Mouse (Mus musculus) cerebellum, adult (tissue): Measurements from ENCODE around the gene Kif18b.

Experiments
- ATAC-seq: cut with Nextera tagmentation; 2 replicates; pipeline ENCODE4 v1.9.2; 2017; ENCODE audit warnings: mild to moderate bottlenecking, moderate library complexity, mixed read lengths; ENCODE audit not compliant: insufficient number of reproducible peaks, low FRiP score, low TSS enrichment

The Kif18b gene

DNA sequence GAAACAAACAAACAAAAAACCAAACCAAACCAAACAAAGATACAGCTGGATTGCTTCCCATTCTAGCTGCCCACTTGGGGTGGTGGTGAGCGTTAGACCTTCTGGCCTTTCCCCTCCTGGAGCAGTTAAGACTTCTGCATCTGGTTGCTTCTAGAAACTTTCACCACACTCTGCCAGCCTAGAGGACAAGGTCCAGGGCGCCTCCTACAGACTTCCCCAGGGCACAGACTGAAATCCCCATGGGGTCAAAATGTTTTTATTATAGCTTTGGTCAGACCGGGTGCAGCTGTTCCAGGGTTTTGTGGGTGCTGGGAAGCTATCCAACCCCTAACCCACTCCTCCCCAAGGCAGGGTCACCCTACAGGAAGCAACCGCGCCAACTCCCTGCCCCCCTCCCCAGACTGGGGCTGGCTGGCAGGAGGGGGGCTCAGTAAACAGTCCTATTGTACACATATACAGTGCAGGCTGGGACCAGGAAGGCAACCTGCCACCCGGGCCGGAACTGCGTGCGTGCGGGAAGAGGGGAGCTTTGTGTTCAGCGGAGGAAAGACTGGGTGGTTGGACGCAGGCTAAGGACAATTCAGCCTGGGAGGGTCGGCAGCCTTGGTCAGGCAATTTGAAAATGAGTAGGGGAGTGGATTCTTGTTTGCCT is 14.2 kb upstream of the Kif18b start:
- ATAC-seq, result no peak

DNA sequence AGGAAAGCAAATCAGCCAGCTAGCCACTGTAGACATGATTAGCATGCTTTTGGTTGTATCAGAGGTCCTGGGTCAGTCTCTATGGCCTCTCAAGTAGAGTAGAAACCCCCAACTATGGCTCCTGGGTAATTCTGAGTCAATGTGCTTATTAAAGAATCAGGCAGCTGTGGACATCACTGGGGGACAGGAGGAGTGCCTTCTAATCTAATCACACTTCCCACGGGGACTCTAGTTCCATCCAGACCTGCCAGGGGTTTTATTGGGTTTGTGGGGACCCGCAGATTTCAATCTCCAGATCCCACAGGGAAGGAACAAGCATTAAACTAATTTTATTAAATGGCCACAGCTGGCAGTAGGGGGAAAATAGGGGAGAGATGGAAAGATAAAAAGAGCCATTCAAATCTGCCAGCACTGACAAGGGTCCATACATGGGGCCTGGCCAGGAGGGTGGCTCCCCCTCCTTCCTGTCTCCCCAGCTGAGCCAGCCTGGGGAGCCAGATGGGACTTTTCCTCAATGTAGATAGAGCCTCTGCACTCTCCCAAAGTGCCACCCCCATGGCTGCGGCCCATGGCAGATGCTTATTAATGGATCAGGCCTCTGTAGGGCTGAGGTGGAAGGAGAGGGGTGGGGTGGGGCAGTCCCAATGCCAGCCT is 12.7 kb upstream of the Kif18b start:
- ATAC-seq, result no peak

DNA sequence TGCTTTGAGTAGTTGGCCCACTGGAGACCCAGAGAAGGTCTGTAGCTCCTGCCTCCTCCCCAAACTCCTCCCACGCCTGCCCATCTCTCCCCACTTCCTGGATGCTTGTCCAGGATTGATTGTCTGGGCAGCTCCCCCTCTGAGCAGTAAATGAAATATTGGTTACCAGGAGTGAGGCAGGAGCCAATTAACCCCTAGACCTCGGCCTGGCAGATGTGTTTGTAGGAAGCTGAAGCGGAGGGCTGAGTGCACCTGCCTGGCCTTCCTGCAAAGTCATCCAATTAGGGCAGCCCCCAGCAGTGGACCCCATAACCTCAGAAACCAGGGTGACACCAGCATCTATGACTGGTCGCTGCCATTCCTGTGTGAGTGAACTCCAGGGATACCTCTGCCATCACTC is 11.3 kb upstream of the Kif18b start:
- ATAC-seq, result no peak

DNA sequence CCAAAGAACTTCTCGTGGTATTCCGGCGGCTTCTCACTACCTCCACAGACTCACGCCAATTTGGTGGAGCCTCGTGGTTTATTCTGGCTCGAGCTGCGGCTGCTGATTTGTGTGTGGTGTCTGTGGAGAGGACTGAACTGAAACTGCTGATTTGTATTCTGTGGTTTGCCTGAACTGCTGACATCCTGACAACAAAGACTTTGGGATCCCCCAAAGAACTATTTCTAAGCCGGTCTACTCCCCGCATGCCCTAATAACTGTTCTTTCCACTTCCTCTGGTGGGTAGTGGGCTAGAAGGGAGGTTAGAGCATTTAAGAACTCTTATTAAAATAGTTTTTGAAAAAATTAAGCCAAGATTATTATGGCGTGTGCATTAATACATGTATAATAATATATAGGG is 5.7 kb upstream of the Kif18b start:
- ATAC-seq, result no peak

DNA sequence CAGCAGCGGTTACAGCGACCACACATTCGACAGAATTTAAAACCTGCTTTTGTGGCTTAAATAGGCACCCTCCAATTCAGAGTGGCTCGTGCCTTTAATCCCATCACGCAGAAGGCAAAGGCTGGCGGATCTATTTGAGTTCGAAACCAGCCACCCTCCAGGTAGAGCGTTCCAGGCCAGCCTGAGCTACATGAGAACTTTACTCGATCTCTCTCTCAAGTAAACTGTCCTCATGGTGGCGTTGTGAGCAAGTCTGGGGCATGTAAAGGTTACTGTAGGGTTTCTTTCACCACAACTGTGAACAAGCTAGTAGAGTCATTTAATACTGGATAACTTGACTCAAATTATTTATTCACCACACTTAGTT is 410 bp upstream of the Kif18b start:
- no peak for ATAC-seq

DNA sequence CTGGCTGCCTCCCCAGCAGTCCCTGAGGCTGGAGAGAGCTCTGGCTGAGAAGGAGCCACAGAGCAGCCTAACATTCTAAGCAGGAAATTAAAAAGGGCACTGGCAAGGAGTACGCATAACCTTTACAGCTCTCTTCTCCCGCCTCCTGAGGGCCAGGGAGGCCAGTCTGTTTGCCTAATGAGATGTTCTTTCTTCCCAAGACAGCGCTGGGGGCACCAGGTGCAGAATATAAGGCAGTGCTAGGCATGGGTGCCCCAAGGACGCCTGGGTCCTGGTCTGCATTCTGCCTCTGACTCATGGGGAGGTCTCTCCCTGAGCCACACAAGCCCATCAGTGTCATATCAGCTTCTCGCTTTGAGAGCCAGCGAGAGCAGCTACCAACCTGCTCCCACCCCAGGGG is 3.4 kb downstream of the Kif18b start:
- ATAC-seq, result no peak

DNA sequence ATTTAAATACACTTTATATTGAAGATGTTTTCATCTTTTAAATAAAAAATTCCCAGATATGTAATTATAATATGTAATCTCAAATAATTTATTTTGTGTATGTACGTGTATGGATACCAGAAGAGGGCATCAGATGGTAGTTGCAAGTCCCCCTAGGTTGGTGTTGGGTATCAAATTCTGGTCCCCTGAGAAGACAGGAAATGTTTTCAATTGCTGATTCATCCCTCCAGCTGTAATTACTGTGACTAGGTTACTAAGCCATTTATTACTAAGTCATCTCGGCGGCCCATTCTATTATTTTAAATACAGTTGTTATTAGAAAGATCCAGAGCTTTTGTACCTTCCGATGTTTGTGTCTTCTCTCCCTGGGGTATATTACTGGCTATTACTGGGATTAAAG is 6.8 kb downstream of the Kif18b start:
- no peak for ATAC-seq

DNA sequence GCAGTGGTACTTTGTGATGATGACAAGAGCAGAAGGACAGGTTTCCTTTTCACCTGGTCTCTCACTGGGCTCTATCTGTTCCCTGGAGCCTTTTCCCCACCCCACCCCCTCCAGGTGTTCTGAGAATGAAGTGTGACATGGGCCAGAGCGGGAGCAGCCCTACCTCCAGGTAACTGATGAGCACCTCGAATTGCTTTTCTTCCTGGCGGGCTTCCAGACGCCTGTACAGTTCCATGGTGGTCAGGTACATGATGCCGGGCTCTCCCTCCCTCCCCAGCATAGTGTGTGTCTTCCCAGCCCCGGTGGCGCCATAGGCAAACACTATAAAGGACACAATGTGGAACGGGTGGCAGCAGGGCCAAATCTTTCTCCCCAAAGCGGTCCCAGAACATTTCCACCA is 9.5 kb downstream of the Kif18b start:
- ATAC-seq, result no peak

DNA sequence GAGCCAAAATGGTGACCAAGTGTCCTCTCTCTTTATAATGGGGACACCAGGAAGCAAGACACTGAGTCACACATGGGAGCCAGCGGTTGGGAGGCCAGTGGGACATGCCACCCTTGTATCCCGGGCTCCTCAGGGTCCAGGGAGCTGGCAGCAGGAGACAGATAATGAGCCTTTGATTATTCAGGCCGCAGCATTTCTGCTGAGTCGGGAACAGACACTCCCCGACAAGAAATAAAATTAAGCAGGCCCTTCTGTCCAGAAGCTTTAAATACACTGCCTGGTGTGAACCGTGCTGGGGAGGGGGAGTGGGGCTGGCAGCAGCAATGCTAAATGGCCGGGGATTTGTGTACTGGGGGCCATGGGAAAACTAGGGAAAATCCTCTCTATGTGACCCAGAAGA is 13.5 kb downstream of the Kif18b start:
- no peak for ATAC-seq

DNA sequence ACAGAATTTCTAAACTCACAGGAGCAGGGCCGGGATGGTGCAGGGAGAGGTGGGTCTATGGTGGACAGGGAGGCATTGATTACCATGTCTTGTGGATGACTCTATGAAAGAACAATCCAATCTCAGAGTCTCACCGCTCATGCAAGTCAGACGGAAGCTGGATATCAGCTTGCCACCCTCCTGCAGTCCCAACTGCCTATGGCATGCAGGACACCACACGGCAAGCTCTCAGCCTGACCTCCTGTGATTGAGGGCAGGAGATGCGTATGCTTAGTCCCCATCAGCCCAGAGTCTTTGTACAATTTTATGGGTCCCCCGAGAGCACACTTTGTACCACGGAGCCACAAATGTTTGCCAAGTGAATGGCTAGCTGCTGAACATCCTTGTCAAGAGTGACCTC is 21.3 kb downstream of the Kif18b start:
- ATAC-seq, result no peak

DNA sequence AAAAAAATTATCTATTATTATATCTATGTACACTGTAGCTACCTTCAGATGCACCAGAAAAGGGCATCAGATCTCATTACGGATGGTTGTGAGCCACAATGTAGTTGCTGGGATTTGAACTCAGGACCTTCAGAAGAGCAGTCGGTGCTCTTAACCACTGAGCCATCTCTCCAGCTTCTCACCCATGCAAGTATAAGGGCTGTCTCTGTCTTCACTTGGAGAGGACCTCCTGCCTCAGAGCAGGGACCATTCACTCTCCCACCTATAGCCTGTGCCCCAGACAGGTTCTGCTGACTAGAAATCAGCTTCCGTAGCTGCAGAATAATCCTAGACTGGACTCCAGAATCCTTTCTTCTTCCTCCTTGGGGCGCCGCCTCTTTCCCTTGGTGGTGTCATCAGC is 22.8 kb downstream of the Kif18b start:
- no peak for ATAC-seq

DNA sequence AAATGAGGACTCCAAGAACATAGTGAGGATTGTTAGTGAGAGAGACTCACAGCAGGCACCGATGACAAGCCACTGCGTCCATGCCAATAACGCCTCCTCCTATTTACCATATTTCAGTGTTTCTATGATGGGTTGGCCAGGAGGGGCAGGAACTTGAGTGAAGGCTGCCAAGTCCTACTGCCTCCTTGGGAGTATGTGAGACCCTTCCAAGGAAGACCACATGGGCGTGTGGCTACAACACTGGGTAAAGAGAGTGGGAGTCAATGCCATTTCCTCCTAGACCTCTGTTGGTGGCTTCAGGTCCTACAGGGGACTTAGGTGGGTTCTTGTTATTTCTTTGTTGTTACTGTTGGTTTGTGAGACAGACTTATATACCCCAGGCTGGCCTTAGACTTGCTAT is 23.7 kb downstream of the Kif18b start:
- ATAC-seq, result no peak

DNA sequence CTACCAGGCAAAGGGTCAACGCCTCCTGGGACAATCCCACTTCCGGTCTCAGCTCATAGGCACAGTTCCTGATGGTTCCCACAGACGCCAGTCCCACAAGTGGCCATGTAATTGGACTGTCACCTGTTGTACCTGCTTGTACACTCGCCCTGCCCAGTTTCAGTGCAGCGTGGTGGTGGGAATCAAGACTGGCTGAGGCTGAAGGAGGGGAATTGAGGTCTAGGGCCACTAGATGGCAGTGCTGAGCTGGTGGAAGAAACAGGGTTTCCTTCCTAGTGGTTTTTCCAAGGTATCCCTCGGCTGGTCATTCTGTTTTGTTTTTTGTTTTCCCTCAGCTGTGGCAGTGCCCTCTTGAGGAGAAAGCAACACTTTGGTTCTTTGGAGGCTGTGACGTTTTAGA is 24.2 kb downstream of the Kif18b start, which contains the start of gene Gfap:
Gfap (minus strand) TSS at position 150 of the 400 bp plus-strand sequence.
- peak; percentile 58; the same call in 1 of the 2 replicates for ATAC-seq

DNA sequence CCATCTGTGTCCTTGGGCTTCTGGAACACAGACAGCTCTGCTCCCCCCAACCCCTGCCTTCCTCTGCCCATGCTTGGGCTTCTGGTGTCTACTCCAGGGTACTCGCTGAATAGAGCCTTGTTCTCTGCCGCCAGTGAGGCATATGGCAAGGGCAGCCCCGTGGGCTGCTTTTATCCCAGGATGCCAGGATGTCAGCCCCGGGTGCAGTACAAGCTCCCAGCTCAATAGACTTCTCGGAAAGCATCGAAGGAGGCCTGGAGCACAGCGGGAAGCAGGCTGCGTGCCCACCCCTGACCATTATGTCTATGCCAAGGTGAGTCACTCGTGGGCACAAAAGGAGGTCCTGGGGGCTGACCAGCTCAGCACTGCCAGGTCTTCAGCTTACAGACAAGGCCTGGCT is 26.5 kb downstream of the Kif18b start:
- ATAC-seq, result peak; percentile 26; the same call in 1 of the 2 replicates

DNA sequence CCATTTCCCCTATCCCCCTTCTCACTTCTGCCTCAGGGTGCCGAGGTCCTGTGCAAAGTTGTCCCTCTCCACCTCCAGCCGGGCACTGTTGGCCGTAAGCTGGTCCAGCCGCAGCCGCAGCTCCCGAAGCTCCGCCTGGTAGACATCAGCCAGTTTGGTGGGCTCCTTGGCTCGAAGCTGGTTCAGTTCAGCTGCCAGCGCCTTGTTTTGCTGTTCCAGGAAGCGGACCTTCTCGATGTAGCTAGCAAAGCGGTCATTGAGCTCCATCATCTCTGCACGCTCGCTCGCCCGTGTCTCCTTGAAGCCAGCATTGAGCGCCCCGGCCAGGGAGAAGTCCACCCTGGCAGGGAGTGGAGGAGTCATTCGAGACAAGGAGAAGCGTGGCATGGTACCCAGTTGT is 28.3 kb downstream of the Kif18b start:
- ATAC-seq, result no peak

DNA sequence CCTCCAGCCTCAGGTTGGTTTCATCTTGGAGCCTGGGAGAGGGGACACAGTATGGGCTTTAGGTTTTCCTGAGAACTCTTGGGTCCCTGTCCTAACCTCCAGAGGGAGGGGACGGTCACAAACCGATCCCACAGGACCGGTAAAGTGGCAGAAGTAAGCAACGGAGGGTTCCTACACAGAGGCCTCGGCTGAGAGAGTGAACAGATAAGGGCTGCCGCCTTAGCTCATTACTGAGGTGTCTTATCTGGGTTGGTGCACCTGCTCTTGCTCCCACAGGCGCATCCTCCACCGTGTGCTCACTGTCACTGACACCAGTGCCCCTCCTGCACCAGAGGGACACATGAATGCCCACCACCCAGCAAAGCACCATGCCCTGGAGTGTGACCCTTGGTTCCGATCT is 29.1 kb downstream of the Kif18b start:
- no peak for ATAC-seq

DNA sequence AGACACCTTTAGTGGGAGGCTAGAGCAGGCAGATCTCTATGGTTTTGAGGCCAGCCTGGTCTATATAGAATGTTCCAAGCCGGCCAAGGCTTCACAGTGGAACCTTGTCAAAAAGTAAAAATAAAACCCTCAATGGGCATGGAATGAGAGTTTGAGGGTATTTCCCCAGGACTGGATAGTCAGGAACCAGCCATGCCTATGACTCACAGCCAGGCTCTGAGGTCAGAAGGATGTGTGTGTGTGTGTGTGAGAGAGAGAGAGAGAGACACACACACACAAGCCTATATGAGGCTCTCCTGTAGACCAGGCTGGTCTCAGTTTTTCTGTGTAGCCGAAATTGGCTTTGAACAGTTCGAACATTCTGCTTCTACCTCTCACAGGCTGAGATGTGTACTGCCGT is 30.2 kb downstream of the Kif18b start:
- no peak for ATAC-seq

DNA sequence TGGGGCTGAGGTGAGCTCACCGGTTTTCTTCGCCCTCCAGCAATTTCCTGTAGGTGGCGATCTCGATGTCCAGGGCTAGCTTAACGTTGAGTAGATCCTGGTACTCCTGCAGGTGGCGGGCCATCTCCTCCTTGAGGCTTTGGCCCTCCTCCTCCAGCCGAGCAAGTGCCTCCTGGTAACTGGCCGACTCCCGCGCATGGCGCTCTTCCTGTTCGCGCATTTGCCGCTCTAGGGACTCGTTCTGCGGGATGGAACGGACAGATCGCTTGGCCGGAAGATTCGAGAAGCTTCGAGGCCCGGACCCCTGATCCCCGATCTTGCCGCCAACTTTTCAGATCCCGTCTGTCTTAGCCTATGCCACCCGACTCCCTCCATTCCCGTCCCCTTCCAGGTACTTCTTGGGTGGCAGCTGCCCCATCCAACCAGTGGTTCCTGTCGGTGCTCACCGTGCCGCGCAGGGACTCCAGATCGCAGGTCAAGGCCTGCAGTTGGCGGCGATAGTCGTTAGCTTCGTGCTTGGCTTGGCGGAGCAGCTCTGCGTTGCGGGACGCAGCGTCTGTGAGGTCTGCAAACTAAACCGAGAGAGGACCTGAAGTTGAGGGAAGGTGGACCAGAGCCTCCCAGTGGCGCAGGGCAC is 31.8 kb downstream of the Kif18b start:
- peak; percentile 52; the same call in 1 of the 2 replicates for ATAC-seq

DNA sequence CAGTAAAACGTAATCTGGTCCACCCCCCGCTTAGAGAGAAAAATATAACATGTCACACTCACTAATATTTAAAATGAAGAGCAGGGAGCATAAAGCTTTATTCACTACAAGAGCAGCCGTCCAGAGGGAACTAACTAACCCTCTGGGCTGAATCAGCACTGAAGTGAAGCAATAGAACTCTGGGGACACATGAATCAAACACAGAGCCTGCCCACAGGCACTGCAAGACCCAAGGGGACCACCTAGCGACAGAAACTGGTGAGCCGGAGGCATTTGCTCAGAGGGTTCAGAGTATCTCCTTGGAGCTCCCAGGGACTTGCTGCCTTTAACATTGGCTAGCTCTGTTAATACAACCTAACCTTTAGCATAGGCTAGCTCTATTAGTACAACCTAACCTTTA is 34.8 kb downstream of the Kif18b start:
- ATAC-seq, result no peak

DNA sequence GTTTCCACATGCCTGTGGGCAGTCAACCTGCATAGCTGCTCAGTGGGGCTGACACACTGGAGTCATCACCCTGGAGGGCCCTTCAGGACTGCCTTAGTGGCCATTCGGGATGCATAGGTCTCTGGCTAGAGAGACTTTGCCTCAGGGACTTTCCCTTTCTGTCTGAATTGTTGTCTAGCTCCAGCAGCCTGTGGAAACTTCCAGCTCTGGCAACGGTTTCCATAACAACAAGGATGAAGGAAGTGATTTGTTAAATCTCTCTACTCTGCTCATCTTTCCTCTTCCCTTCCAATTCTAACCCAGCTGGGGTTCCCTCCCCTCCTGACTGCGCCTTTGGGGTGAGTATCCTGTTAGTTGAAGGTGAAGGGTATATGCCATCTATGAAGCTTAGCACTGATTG is 36.8 kb downstream of the Kif18b start:
- ATAC-seq, result no peak

DNA sequence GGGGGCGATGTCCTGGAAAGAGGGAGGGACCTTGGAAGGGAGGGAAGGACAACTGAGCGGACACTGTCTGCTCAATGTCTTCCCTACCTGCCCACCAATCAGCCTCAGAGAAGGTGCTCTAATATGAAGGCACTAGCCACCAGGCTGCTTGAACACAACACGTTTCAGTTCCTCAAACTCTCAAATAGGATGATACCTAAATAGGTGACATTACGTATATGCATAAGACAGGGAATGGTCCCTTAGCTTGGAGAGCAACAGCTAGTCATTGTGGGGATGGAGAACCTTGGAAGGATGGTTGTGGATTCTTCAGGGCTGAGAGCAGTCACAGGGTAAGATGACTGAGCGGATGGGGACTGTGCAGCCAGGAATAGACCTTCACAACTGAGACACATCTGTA is 37.5 kb downstream of the Kif18b start:
- ATAC-seq, result no peak
